Mouse (Mus musculus) ES-E14 (cell line): Measurements from ENCODE around the gene Kalrn.

ENCODE experiments used
- CHD2 ChIP-seq: IDR thresholded peaks from 2 replicates; pipeline ENCODE4 v1.6.1; 2014; ENCODE audit warnings: mild to moderate bottlenecking, low read depth, low read length, inconsistent platforms
- HCFC1 ChIP-seq: IDR thresholded peaks from 2 replicates; pipeline ENCODE4 v1.6.1; 2012; ENCODE audit warnings: low read length, inconsistent platforms, borderline replicate concordance; ENCODE audit not compliant: insufficient read depth
- MAFK ChIP-seq: IDR thresholded peaks from 2 replicates; pipeline ENCODE4 v1.6.1; 2014; ENCODE audit warnings: mild to moderate bottlenecking, low read depth, low read length, inconsistent platforms; ENCODE audit not compliant: insufficient read depth
- ZC3H11A ChIP-seq: IDR thresholded peaks from 2 replicates; pipeline ENCODE4 v1.6.1; 2012; ENCODE audit warnings: low read depth, mild to moderate bottlenecking, inconsistent platforms, low read length, borderline replicate concordance
- ZNF384 ChIP-seq: IDR thresholded peaks from 2 replicates; pipeline ENCODE4 v1.6.1; 2012; ENCODE audit warnings: low read depth, low read length, inconsistent platforms

GRCm38 (mm10) chr16:33927263-33927824 lies 646.0 kb downstream of the Kalrn start:
- TF ChIP-seq MAFK (no peak), CHD2 (no peak), ZC3H11A (no peak), ZNF384 (no peak), HCFC1 (no peak)
